Mouse (Mus musculus): ENCODE data around the gene Nr0b2.

- TF ChIP-seq CTCF (IDR thresholded peaks at IDR 0.05; ENCODE audit: borderline replicate concordance, control insufficient read depth, extremely low read depth, insufficient read depth, low read length, poor library complexity) = no peak
- TF ChIP-seq POLR2A (IDR thresholded peaks at IDR 0.05; ENCODE audit: control insufficient read depth, extremely low read depth, insufficient read depth, low read length, poor library complexity) = no peak
These were observed 1.1 kb upstream of the Nr0b2 start for GRCm38 (mm10) chr4:133552029-133552428.

Data from thymus, adult 2 months (tissue).